Mouse (Mus musculus) lung, postnatal 14 days (tissue): Measurements from ENCODE around the gene Cers6.
A peak's percentile ranks its signal among the peaks of the same experiment; 100 is the strongest.

Experiments used
- DNase-seq: peaks from one replicate; pipeline ENCODE4 v3.0.0; 2021

The Cers6 gene

DNA sequence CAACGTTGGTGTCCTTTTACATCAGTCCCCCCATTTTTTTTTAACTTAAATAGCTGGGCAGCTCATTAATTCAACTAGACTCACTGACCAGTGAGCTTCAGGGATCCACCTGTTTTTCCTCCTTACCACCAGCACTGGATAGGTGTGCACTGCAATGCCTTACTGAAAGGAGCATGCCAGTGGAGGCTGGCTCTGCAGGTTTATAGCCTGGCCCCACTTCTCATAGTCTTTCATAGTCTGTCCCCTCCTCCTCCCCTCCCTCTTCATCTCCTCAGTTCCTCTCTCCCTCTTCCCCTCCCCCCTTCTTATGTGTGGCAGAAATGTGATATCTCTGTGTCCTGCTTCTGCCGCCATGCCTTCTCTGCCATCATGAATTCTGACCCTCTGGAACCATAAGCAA is 112.5 kb downstream of the Cers6 start:
- no peak for DNase-seq

DNA sequence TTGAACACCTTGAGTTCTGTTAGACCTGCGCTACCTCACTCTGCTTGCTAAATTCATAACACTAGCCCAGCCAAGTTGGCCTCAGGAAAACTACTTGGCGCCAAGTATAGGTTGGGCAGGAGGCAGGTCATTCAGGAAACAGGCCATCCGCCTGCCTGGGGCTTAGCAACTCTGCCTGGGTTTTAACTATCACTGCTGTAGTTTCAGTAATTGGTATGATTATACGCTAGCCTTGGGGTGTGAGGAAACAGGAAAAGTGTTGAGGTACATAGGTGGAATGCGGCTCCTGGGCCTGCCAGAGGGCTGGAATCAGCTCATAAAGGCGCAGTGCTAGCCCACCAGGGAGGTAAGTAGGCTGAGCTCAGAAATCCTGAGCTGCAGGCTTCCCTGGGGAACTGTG is 114.0 kb downstream of the Cers6 start:
- DNase-seq, result no peak

DNA sequence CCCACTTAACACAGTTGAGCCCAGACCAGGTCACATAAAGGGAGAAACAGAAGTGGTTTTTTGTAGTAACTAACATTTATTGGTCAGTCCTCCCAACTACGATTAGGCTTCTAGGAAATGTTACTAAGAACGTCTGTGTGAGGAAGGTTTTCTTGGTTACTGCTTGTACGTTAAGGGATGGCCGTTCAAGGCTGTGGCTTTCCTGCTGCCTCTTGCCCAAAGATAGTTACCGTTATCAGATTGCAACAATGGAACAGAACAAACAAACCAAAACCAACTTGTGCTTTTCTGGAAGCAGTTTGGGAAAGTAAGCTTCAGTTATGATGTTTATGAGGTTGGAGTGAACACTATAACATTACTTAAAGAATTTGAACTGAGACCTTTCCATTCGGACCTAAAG is 114.5 kb downstream of the Cers6 start:
- no peak for DNase-seq

DNA sequence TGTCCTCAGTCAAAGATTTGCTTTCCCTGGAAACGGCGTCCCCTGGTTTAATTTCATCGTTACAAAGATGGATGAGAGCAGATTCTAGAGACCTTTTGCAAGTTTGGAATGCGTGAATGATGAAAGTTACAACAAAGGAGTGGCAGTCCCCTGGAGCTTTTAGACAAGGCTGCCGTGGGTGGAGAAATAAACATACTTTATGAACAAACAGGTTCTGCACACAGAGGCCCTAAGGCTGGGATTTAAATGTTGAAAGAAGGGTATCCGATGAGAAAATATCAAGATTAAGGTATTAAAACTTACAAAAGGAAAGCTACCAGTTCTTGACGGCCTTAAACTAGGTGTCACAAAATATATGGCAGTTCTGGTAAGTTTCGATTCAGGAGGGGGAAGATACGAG is 117.0 kb downstream of the Cers6 start:
- DNase-seq, result no peak

DNA sequence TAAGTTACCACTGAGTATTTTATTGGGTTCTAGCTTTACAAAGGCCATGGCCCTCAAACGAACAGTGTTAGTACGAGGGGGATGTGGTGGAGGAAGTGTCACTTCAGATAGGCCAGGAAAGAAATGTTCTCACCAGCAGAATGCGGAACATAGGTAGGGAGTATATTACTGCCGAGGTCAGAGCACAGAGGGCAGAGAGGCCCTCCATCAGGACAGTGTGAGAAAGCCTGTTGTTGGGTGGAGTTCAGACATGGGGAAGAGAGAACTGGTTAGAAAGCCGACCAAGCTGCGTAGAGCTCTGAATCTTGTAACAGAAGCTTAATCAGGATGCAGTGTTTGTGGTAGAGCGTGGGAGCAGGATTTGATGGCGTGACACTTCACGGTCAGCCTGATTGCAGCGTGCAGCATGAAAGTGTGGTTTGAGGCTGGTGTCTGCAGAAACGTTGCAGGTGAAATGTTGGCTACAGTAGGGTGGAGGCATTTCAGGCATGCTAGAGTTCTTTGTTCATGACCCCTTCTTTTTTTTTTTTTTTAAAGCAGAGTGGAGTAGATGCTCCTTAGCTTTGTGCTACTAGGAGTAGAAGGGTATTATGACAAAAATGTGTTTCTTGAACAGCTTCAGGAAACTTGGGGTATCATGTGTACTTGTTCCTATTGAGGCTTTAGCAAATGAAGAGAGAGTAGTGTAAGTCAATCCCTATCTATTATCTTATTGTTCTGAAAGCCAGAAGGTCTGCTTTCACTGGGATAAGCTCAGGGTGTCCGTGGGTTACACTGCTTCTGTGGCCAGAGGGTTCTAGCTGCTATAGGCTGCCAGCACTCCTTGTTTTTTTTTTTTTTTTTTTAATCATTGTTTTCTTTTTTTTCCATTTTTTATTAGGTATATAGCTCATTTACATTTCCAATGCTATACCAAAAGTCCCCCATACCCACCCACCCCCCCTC is 117.7 kb downstream of the Cers6 start:
- DNase-seq, result no peak

DNA sequence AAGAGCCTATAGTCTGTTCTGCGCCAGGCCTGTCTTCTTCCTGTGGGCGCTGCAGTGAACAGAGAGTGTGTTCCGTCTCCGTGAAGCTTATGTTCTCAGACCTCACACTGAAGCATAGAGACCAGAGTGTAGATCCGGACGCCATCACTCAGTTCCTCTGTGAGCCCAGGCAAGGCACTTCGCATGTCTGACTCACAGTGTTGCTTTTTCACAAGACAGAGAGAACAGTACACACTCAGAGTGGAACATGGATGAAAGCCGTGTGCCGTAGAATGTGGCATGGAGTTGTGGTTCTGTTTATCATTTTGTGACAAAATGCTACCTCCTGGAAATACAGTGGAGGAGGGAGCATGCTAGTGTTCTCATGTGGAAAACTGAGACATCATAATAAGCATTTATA is 120.1 kb downstream of the Cers6 start:
- DNase-seq, result no peak

DNA sequence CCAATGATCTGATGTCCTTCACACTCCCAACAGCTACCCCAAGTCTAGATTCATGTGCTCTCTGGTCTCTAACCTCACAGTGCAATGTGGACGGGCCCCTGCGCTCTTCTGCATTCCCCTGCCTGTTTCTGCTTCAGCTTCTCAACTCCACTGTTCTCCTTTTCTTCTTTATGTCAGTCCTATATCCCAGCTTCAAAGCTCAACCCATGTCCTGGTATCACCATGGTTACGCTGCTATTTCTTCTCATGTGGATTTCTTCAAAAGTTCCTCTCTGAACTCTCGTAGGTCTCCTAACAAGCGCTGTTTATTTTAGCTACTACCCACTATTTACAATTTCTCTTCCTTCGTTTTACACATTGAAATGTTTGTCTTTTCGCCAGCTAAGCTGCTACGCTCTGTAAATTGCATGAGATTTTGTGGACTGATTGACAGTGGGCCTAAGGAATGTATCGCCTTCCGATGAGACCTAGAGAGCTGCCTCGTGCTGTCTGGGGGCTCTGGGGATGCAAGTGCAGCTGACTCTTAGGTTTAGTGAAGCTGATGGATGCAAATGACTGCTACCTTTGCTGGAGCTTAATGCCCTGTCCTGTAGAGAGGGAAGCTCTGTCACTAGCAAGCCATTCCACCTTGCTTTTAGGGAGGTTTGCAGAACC is 120.6 kb downstream of the Cers6 start:
- no peak for DNase-seq

DNA sequence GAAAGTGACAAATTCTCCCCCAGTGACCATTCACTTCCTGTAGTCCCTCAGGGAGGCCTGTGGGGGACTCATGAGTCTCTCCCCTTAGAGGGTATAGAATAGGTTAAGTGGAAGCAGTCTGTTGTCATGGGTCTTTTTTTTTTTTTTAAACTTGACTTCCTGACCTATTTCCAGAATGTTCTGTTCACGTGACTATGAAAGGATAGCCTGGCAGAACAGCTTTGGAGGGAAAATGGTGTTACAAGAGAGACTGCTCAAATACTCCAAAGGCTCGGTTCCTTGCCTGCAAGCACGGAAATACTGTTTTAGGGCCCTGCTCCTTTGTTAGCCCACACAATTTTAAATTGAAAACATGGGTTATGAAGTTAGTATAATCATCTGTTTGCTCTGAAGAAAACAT is 121.7 kb downstream of the Cers6 start:
- DNase-seq, result no peak

DNA sequence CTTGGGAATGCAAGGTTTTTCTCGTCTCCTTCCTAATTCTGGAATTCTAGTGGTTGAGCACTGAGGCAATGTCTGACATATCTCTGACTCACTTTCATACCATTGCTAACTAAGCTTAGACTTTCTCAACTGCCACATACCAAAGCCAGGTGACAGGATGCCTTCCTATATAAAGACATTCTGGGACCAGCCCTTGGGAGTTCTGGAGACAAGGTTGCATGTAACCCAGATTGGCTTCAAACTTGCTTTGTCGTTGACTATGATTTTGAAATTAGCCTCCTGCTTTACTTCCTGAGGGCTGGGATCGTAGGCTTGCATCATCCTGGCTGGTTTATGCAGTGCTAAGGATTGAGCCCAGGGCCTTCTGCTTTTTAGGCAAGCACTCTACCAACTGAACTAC is 122.2 kb downstream of the Cers6 start:
- DNase-seq, result no peak

DNA sequence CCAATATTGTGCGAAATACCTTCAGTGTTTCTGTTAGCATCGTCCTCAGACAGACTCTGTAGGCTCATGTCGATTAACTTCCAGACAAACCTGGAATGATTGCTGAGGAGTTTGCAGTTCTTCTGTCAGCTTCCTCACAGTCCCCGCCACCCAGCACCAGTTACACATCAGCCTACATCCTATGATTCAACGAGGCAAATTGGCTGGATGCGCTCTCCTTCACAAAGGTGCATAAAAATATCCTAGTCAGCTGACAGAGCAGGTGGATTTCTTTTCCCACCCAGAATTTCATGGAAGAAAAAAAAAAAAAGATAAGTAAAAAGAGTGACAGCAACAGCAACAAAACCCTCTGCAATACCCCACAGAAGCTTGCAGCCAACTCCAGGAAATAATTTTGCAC is 127.9 kb downstream of the Cers6 start:
- no peak for DNase-seq

DNA sequence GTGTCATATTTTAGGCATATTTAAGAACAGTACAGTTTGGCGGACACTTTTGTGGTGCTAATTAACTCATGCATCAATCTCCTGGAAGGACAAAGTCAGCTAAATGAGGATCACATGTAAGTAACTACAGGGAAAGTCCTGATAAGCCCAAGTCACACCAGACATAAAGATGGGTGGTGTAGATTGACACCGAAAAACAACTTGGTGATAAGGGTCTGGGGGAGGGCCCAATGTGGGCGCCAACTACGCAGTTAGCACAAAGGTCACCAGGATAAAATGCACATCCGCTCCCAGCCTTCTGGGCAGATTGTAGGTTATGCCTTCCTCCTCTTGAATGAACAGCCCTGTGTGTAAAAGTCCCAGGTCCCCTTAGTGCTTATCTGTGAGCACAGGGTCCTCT is 131.4 kb downstream of the Cers6 start:
- no peak for DNase-seq

DNA sequence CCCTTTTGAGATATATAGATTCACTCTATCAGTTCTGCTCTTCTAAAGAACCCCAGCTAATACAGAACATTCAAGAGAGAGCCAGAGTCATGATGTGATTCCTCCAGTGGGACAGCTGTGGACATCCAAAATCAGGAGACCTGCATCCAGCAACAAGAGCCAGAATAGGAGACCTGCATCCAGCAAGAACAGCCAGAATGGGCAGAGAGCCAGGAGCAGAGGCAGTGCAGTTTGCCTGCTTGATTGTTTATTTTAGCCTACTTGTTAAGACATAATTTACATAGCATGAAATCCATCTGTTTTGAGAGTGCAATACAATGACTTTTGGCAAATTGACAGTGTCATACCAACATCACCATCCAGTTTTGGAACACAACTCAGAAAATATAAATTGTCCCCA is 133.2 kb downstream of the Cers6 start:
- DNase-seq, result peak; percentile 40

DNA sequence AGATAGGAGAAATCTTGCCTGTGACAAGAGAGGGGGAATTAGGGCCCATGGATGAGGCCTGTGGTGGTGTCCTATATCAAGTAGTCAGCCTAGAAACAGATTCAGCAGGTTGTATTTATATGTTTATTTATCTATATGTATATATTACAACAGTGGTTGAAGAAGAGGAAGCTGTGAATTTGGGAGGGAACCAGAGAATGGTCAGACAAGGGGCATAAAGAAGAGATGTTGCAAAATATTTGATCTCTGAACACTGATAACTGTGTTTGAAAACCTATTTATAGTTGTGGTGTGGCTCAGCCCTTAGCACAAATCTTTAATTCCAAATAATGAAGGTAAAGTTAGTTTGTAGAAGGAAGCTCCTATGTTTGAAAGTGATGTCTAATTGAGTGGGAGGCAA is 134.5 kb downstream of the Cers6 start:
- no peak for DNase-seq

DNA sequence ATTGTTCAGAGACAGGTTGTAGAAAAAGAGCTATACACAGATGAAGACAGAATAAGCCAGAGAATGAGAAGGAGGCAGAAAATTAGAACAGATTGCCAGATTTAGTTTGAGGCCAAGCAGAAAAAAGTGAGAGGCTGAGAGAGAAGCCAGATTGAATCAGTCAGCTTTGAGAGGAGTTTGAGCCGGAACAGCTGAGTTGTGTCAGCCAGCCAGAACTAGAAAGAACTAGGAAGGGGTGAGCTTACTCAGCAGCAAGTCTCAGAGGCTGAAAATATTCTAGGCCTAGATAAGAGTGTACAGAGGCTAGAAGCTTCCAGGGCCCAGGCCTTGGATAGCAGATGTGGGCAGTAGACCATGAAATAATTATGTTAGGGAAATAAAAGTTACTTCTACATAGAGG is 135.0 kb downstream of the Cers6 start:
- no peak for DNase-seq

DNA sequence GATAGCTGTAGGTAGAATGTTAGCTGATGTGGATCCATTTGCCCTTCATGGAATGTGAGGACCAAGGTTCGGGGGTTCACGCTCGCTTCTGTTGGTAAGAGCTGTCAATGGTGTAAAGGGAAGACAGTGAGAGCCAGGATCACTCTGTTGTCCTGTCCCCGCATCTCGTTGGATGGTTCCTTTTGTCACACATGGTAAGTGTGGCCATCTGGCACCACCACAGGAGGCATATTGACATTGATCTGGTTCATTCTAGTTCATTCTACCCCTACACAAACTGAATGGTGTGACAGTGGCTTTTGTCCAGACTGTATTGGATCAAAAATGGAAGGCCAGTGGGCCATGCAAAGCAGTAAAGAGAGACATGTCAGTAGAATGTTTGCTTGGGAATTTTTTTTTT is 142.8 kb downstream of the Cers6 start:
- no peak for DNase-seq

DNA sequence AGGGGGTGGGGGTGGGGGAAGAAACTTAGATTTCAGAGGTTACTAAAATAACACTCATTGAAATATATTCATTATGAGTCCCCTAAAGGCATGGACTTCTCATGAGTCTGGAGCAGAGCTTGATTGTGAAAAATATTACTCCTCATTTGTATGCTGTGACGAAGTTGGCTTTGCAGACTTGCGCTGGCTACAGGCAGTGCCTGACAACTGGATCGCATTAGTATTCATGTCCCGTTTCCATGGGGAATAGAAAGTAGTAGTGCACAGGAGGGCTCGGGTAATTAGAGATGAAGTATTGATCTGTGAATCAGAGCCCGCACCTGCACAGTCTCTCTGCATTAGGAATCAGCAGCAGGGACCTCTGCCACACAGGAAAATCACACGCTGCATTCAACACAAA is 150.2 kb downstream of the Cers6 start:
- DNase-seq, result no peak

DNA sequence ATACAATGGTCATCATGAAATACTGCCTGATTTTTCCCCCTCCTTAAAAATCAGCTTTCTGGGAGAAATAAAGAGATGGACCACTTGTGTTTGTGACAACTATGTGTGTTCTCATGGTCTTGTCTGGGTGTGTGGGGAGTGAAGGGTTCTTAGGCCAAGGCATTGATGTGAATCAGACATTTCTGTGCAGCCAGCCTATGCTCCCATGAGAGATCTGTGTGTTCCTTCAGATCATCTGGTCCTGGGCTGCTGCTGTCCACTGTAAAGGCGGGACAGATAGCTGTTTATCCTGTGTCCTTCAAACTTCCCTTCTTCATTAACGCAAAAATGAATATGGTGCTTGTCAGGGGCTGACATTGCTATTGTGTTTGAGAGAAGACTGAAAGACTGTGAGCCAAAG is 150.6 kb downstream of the Cers6 start:
- DNase-seq, result no peak

DNA sequence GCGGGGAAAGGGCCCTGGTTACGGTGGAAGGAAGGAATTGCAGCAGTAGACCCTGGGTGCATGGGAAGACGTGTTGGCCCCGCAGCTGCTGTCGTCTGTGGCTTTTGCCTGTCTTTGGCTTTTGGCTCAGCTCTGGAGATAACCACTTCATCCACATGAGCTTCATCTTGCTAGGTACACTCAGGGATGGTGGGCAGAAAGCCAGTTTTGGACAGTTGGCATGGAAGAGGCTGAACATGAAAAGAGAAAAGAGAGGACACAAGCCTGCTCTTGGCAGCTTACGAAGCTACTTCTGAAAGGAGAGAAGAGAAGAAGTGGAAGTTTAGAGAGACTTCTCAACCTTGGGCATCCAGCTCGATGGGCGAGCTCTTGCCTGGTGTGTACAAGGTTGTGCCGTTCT is 153.0 kb downstream of the Cers6 start:
- DNase-seq, result no peak

DNA sequence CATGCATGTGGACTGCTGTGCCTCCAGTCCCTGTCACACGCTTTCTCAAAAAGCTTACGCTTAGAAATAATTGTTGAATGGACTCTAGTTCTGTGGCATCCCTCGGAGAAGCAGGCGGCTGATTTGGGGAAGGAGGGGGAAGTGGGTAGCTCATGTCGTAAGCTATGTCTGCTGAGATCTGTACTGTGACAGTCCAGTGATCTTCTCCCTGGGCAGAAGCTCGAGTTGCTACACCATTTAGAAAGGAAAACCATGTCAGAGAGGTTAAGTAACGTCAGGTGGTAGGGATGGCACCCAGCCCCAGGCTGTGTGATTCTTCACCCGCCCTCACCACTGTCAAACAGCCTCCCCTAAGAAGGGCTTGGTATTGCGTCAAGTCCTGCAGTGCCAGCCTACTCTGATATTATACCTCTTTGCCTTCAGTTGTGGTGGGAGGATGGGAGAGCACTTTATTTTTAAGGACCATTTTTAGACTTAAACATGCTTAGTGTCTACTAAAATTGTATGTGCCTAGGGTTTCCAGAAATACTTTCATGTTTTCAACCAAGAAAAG is 154.0 kb downstream of the Cers6 start:
- DNase-seq, result no peak

DNA sequence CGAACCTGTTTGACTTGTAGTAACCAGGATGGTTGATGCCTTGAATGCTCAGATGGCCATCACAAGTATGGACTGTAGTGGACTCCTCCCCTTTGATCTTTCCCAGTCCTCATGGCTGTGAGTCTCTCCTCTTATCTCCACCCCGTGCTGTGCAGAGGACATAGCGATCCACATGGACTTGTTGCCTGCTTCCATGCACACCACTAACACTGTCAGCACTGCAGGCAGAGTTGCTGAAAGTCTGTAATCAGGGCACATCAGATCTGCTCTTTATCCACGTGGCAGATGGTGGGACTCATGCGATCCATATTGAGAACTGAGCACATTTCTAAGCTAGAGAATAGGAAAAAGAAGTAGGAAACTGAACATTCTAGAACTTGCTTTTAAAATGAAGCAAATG is 154.6 kb downstream of the Cers6 start:
- DNase-seq, result no peak

DNA sequence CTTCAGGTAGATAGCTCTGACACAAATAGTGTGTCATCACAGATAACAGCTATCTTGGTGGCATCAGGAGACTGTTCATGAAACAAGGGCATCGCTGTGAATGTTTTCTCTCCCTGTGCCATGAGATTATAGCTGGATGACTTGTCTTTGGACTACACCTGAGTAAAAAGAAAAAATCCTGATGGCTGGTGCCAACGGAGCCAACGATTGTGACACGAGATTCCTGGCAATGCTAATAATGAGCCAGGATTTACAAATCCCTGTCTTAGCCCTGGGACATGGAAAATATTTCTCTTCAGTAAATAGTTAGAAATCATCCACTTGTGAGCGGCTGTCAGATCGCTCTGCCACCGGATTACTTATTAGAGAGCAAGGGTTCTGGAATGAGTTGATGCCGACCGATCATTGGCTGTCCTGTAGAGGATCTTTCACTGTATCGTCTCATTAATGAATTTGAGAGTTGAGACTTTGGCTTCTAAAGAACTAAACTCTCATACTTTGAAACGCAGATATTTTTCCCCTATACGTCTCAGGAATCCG is 157.9 kb downstream of the Cers6 start:
- DNase-seq, result no peak

DNA sequence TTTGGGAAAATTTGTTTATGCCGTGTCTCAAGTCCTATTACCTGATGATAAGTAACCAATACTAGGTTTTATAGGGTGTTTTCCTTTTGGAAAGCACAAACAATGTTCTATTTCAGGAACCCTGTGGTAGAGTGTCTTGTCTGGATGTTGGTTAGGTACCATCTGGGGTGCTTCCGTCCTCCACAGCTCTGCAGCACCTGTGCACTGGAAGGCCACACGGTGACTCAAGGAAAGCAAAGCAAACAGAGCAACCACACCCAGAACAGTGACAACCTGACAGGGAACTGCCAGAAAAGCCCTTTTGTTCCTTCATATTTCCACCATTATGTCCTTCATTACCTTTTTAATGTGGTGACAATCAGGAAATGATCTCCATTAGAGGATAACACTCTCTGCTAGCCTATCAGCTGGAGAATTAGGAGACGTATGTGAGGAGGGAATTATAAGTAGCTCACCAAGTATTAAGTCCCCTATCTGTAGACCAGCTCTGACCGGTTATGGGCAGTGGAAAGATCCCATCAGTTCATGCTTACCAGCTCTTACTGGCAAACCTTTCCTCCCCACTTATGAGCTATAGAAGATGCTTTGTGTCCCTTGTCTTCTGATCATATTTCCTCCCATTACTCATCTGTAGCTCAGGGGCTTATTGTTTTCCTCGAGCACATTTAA is 158.7 kb downstream of the Cers6 start:
- no peak for DNase-seq

DNA sequence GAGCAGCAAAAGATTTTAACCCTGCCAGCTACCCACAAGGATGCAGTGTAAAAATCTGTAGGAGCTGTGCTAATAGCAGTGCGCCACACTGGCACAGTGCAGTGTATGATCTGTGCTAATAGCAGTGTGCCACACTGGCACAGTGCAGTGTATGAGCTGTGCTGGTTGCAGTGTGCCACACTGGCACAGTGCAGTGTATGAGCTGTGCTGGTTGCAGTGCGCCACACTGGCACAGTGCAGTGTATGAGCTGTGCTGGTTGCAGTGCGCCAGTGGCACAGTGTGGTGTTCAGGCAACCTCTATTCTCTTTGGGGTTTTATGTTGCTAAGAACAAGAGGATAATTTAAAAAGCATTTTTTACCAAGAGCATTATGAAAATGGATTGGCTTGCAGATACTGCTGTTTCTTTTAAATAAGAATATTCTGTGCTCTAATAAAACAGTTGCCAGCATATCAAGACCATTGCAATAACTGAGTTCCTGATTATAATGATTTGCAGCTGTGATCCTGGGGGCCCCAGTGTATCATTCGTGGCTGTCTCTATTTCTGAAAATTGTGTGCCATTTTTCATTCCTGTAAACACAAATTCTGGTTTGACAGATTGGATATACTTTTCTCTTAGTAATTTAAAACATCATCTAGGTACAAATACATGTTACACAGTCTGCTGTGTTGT is 159.5 kb downstream of the Cers6 start:
- no peak for DNase-seq
